Mouse (Mus musculus): Measurements from ENCODE around the gene Pptc7.

Pptc7 gene

DNA sequence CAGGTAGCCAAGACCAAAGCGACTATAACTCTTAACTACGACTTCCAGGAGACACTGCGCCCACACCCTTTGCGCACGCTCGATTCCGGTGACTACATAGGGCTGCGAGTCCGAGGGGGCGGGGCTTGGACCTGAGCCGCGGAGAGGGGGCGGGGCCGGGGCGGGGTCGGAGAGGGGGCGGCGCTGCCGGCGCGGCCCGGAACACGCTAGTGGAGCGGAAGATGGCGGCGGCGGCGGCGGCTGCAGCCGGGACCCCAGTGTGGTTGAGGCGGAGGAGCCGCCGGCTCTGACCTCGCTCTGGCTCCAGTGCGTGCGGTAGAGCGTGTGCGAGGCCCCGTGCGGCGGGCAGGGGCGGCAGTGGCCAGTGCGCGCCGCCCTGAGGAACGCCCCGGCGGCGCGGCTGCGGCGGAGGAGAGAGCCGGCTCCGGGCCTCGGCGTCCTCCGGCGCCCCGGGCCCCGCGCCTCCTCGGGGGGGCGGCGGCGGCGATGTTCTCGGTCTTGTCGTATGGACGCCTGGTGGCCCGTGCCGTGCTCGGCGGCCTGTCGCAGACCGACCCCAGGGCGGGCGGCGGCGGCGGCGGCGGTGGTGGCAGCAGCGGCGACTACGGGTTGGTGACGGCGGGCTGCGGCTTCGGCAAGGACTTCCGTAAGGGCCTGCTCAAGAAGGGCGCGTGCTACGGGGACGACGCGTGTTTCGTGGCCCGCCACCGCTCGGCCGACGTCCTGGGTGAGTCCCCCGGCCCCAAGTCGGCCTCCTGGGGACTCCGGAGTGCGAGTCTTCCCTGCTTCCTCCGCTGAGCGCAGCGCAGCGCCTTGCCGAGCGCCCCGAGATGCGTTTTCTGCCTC lies at the start of gene Pptc7:
Pptc7 (plus strand) TSS at position 183 of the 846 bp plus-strand sequence.
- peak; percentile 55 for DNase-seq (ENCODE audit: extremely low read depth, low read depth, low spot score)

DNA sequence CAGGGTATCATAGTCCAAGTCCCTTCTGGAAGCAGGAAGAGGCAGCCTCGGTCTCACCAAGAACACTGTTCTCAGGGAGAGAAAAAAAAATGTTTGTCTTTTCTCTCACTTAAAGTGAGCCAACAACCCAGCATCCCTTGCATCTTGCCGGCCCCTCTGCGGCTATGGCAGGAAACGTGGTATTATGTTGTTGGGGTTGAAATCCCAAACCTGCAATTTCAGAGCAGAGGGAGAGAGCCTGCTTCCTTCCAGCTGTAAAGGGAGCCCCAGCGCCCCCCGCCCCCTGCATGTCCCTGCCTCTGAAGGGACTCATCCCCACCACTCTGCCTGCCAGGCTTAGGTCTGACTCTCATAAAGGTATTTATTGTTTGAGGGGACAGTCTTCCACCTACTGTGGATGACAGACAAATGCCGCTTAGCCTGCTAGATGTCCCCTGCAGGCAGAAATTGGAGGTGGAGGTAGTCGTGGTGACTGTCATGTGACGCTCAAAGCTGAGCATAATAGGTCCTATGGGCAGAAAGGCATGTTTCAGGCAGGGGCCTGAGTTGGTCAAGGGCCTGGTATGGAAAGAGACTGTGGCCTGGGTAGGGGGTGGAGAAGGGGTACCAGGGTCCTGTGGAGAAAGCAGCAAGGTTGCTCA lies 48.8 kb upstream of the Pptc7 start:
- DNase-seq (ENCODE audit: extremely low read depth, low read depth, low spot score), result no peak

DNA sequence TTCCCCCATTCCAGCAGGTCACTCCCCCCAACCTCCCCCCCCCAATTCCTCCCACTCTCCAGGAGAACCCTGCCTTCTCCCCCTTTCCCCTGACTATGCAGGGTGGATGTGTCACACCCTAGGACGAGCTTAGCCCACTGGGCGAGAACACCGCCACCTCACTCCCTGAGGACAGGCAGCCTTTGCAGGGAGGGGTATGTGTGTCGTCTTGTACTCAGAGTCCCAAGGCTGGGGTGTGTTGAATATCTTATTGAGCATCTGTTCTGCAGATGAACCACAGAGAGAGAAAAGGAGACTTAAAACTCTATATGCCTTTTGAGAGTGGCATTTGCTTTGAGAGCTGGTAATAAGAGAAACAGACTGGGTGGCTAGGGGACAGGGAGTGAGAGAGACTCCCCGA lies 47.0 kb upstream of the Pptc7 start:
- DNase-seq (ENCODE audit: extremely low read depth, low read depth, low spot score), result no peak

DNA sequence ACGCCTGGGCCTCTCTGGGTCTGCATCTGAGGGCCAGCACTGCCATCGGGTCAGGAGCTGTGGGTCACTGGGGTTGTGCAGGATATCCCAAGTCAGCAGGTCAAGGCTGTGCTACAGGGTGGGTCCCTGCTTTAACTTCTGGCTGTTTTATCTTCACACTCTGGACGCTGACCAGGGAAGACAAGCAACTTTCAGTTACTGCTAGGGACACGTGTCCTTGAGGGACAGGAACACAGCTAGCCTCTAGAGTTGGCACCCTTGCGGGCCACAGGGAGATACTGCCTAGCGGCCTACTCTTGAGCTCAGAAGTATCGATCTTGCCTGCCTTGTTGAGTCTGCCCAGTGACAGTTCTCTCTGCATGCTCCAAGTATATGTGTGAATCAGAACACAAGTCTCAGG lies 44.5 kb upstream of the Pptc7 start:
- DNase-seq (ENCODE audit: extremely low read depth, low read depth, low spot score), result no peak

GRCm38 (mm10) chr5:122240521-122240920 lies 43.6 kb upstream of the Pptc7 start:
- no peak for DNase-seq (ENCODE audit: extremely low read depth, low read depth, low spot score)

GRCm38 (mm10) chr5:122240989-122241388 lies 43.2 kb upstream of the Pptc7 start:
- DNase-seq (ENCODE audit: extremely low read depth, low read depth, low spot score), result no peak

GRCm38 (mm10) chr5:122242521-122243123 lies 41.5 kb upstream of the Pptc7 start:
- DNase-seq (ENCODE audit: extremely low read depth, low read depth, low spot score), result peak; percentile 42

- peak; percentile 42 for DNase-seq (ENCODE audit: extremely low read depth, low read depth, low spot score)
Observed at GRCm38 (mm10) chr5:122243781-122244523, 40.2 kb upstream of the Pptc7 start.

DNA sequence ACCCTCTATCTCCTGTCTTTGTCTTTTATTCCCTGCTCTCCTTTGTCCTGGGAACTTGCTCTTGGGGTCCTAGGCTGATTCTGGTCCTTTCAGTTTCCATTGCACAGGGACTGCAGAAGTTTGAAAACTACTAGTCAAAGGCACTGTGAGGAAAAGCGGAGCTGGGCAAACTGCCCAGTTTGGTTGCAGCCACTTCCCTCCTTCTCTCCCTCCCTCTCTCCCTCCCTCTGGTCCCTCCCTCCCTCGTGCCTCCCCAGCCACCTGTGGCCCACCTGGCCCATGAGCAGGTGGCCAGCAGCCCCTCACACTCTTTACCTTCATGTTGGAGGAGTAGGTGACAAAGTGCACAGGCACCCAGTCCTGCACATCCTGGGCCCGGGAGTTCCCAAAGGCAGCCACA lies 39.0 kb upstream of the Pptc7 start:
- no peak for DNase-seq (ENCODE audit: extremely low read depth, low read depth, low spot score)

GRCm38 (mm10) chr5:122246547-122247167 lies 37.5 kb upstream of the Pptc7 start:
- DNase-seq (ENCODE audit: extremely low read depth, low read depth, low spot score), result no peak

DNA sequence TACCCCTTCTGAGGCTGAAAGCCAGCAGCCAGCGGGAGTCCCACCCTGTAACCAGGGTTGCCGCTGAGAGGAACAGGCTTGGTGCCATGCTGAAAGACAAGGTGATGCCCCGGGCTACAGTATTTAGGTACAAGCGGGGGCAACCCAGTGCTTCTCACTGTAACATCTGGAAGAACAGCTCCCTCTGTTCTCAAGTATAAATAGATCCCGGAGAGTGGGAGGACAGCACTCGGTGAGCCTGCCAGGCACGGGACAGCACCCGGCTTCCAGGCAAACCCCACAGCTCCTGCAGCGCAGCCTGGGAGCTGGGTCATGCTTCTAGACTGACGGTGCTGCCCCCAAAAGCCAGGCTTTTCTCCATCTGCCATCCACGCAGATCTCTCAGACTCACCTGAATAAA lies 36.6 kb upstream of the Pptc7 start:
- DNase-seq (ENCODE audit: extremely low read depth, low read depth, low spot score), result no peak

- no peak for DNase-seq (ENCODE audit: extremely low read depth, low read depth, low spot score)
Observed at GRCm38 (mm10) chr5:122247934-122248333, 36.2 kb upstream of the Pptc7 start.

GRCm38 (mm10) chr5:122249281-122249680 lies 34.9 kb upstream of the Pptc7 start:
- DNase-seq (ENCODE audit: extremely low read depth, low read depth, low spot score), result no peak

DNA sequence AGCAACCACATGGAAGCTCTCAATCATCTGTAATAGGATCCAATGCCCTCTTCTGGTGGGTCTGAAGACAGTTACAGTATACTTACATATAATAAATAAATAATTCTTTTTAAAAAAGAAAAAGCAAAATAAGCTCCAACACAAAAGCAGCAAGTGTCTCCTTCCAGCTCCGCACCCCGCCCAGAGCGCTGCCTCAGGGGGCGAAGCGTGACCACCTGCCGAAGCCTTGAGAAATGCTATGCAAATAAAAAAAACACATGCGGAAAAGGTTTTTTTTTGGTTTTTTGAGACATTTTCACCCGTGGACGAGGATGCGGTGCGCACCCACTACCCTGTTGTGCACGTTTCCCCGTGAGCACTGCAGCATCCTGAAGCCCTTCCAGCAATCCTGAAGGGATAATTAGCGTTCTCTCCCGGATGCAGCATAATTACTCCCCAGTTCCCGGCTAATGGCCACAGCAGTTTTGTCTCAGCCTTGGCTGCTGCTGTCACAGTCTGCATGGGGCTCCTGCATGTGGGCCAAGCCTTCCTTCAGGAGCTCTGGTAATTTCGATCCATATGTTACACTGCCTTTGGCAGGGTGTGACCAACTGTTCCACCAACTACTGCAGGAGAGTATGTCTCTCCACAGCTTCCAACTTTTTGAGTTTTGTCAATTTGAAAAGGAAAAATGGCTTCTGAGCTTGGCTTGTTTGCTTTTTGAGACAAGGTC lies 32.1 kb upstream of the Pptc7 start:
- DNase-seq (ENCODE audit: extremely low read depth, low read depth, low spot score), result no peak

- DNase-seq (ENCODE audit: extremely low read depth, low read depth, low spot score), result no peak
Observed at GRCm38 (mm10) chr5:122258027-122258741, 26.0 kb upstream of the Pptc7 start.

DNA sequence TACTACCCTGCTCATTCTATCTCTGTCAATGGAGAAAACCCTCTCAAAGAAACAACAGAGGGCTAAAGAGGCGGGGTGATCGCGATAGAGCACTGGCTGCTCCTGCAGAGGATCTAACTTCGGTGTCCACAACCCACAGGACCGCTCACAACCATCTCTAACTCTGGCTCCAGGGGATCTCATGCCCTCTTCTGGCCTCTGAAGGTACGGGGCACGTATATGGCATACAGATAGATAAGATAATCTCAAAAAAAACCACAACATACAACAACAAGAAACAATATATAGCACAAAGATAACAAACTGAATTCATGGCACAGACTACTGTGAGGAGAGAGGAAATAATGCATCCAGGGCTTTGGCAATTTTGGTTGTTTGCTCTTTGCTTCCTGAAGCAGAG lies 22.1 kb upstream of the Pptc7 start:
- no peak for DNase-seq (ENCODE audit: extremely low read depth, low read depth, low spot score)

GRCm38 (mm10) chr5:122263933-122264905 lies 19.9 kb upstream of the Pptc7 start, which contains the start of gene Tctn1:
TSS of gene Tctn1 (minus strand) at chr5:122264460.
- DNase-seq (ENCODE audit: extremely low read depth, low read depth, low spot score), result peak; percentile 46

- DNase-seq (ENCODE audit: extremely low read depth, low read depth, low spot score), result no peak
Observed at GRCm38 (mm10) chr5:122265187-122265586, 19.0 kb upstream of the Pptc7 start.

Measured in fat pad, adult 2 months (tissue).